Comparison of ENCODE assay signal across 26 mouse cellular contexts in the genomic region with DNA sequence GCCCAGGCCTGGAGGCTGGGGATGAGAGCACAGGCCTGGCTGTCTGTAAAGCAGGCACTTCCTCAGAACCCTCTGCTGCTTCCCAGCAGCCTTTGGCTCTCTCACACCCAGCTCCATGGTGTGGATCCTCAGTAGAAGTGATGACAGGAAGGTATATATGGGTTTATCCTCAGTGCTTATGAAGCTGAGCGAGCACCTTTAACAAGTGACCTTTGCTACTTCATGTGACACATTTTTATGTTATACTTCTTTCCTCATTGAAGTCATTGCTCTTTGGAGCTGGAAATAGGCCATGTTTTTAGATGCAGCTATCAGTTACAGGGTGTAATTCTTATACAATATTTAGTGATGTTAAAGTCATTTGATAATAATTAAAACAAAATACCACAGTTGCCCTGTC.
"Had no signal": no experiment of that assay in that cellular context is flagged by ENCODE, and none has a peak within 500 bp of the region (broad histone marks: within the 10 kb centered on the region; RNA-seq: fewer than 3 reads in every experiment).

No protein-coding gene starts in this region.

- DNase-seq: gastrocnemius, adult 2 months; gastrocnemius, postnatal 14 days; gastrocnemius, postnatal 36 days; heart, adult 18-20 months; heart, postnatal 14 days; heart, postnatal 36 days; kidney, adult 18-20 months; kidney, adult 8-10 months; kidney, postnatal 14 days; kidney, postnatal 36 days; liver; liver, embryonic 13.5 days had no signal

- H3K9me3 ChIP-seq: heart, embryonic 10.5 days; heart, embryonic 13.5 days; heart, embryonic 15.5 days; hindbrain, embryonic 13.5 days; hindbrain, embryonic 15.5 days; kidney, embryonic 15.5 days; limb, embryonic 10.5 days; limb, embryonic 12.5 days; liver, embryonic 13.5 days; liver, embryonic 15.5 days had no signal

- H3K9ac ChIP-seq: heart, embryonic 13.5 days; heart, embryonic 15.5 days; hindbrain, embryonic 13.5 days; hindbrain, embryonic 15.5 days; kidney, embryonic 15.5 days; limb, embryonic 12.5 days; liver, embryonic 13.5 days; liver, embryonic 15.5 days had no signal

- H3K27ac ChIP-seq: gastrocnemius, adult 2 months; heart, embryonic 10.5 days; heart, embryonic 13.5 days; heart, embryonic 15.5 days; hindbrain, embryonic 13.5 days; hindbrain, embryonic 15.5 days; hindbrain, postnatal 0 days; kidney, embryonic 15.5 days; kidney, postnatal 0 days; layer of hippocampus, adult 2 months; left cerebral cortex, adult 2 months; limb, embryonic 10.5 days; limb, embryonic 12.5 days; liver, embryonic 13.5 days; liver, embryonic 15.5 days had no signal

- H3K4me3 ChIP-seq: gastrocnemius, adult 2 months; heart, embryonic 10.5 days; heart, embryonic 13.5 days; heart, embryonic 15.5 days; hindbrain, embryonic 13.5 days; hindbrain, embryonic 15.5 days; kidney, embryonic 15.5 days; layer of hippocampus, adult 2 months; left cerebral cortex, adult 2 months; limb, embryonic 10.5 days; limb, embryonic 12.5 days; liver, embryonic 13.5 days; liver, embryonic 15.5 days had no signal

- H3K4me1 ChIP-seq: heart, embryonic 10.5 days; heart, embryonic 13.5 days; heart, embryonic 15.5 days; hindbrain, embryonic 13.5 days; hindbrain, embryonic 15.5 days; kidney, embryonic 15.5 days; limb, embryonic 10.5 days; limb, embryonic 12.5 days; liver, embryonic 13.5 days; liver, embryonic 15.5 days had no signal

- H3K4me2 ChIP-seq: heart, embryonic 13.5 days; heart, embryonic 15.5 days; hindbrain, embryonic 13.5 days; hindbrain, embryonic 15.5 days; kidney, embryonic 15.5 days; limb, embryonic 12.5 days; liver, embryonic 11.5 days; liver, embryonic 13.5 days; liver, embryonic 15.5 days had no signal

- H3K36me3 ChIP-seq: hindbrain, embryonic 13.5 days; hindbrain, embryonic 15.5 days had no signal

- ATAC-seq: hindbrain, postnatal 0 days had no signal

- H3K27me3 ChIP-seq: heart, embryonic 13.5 days; heart, embryonic 15.5 days; hindbrain, embryonic 13.5 days; hindbrain, embryonic 15.5 days; kidney, embryonic 15.5 days; limb, embryonic 12.5 days; liver, embryonic 13.5 days; liver, embryonic 15.5 days had no signal
